Mouse (Mus musculus) gastrocnemius, adult 8-10 months (tissue): ENCODE measurements around the gene Sh3d19. TPM values are rescaled to one million over a fixed set of nuclear protein-coding genes. Genes with fewer than 3 reads are reported as not detected.

Experiments
- DNase-seq, 2 experiments: peaks; one replicate each; pipeline ENCODE4 v3.0.0; 2022; ENCODE audit warnings: low spot score in 2 of 2
- total RNA-seq, 4 experiments: library from RNA; stranded (reverse); gene quantifications; 2 replicates each; pipeline ENCODE4 v1.2.4; 2022

Sh3d19 gene
- total RNA-seq, 4 experiments from 2014 or later = 4.5 to 9.7 (median 7.4) TPM

DNA sequence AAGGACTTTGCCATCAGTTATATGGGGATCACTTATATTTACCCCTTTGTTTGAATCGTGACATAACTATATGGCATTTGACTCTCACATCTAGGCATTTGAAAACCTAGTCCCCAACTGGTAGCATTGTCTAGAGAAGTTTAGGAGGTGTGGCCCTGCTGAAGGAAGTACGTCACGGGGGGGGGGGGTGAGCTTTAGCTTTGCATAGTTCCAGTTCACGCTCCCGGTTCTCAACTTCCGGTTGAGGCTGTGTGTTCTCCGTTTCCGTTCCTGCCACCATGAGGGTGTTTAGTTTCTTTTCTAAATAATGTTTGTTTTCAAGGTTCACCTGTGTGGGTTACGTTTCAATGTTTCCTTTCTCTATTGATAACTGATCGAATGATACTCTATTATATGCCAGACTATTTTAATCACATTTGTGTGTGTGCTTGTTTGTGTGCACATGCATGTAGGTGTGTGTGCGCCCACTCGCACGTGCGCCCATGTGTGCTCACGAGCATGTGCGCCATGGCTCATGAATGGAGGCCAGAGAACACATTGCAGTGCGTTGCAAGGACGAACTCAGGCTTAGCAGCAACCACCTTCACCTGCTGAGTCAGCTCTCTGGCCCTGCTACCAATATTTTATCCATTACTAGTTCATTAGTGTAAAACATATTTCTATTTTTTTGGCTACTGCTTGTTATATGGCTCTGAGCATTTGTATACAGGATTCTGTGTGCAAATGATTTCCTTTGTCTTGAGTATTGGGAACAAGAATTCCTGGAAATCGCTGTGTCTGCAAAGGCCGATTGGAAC is 54.6 kb downstream of the Sh3d19 start:
- no peak for DNase-seq

DNA sequence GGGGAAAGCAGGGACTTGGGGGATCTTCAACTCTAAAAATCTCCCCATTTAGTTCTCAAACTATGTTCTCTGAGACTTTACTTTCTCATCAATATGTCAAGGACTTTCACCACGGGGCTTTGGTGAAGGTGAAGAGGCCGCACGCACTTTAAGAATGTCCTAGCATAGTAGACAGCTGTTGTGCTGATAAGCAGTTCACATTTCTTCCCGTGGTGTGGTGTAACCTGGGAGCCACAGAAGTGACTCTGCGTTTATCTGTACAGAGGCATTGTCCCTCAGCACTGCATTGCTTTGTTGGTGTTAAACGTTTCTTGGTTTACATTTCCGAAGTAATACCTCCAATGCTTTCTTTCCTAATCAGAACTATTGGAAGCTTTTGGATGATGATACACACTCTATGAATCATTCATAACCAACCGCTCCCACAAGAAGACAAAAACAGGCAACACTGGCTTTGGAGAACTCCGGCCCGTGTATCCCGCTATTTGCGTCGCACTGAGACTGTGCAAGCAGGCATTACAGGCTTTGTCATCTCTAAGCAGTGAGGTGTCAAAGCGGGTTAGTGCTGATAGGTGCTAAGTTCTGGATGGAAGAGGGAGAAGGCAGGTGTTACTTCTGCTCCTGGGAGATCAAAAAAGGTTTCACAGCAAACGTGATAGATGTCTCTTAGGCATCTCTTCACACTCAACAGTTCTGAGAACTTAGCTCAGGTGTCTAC is 57.9 kb downstream of the Sh3d19 start:
- DNase-seq = no peak

DNA sequence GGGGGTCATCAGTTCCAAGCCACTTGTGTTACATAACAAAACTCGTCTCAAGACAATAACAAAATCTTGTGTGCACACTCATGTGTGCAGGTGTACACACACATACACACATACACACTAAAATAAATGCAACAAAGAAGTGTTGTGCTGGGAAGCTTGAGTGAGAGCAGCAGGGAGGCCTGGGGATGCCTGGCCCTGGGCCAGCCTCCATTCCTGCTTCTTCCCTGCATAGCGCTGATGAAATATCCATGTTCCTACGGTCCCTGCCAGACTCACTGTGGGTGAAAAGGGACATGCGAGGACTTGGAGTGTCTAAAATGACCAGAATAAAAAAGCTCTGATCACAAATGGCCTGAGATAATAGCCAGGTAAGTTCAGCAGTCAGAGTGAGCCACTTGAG is 59.7 kb downstream of the Sh3d19 start:
- DNase-seq = no peak

DNA sequence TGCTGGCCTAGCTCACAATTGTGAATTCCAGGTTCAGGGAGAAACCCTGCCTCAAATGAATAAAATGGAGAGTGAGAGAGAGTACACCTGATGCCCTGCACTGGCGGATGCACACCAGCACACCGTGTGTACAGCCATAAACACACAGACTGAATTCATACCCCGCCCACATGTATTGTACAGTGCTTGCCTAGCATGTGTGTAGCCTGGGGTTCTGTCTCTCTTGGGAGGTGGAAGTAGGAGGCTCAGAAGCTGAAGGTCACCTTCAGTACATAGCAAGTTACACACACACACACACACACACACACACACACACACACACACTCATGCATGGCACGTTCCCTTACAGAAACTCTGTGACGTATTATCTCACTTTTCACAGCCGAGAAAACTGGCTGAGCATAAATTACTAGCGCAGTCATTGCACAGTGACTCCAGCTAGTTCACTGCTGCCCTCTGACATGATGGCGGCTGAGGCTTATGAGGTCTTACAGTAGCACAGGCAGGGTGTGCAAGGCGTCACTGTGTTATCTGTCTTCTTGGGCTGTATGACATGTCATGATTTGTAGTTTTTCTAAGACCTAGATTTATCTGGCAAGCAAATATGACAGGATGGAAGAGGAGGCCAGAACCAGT is 62.7 kb downstream of the Sh3d19 start:
- no peak for DNase-seq

DNA sequence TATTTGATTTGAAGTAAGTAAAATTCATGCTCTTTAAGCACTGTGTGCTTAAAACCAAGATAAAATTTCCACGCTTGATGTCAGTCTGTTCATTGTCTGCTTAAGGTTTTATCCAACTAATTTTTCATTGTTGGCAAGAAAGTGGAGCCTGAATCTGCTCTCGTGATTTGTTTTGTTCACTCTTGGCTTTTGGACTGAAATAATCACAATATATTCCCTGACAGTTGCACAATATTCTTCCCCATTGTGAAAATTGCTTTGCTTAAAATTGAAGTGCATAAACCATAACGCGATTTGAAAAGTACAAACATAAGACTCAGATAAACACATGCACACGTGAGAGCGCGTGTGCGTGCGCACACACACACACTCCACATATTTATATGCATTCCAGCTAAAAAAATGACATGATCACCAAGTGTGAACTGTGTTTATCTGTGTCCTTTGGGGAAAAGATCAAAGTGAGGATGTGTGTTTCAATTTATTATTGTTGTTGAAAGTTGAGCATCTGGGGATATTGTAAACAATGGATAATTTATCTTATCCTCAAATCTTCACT is 67.1 kb downstream of the Sh3d19 start:
- DNase-seq = no peak

DNA sequence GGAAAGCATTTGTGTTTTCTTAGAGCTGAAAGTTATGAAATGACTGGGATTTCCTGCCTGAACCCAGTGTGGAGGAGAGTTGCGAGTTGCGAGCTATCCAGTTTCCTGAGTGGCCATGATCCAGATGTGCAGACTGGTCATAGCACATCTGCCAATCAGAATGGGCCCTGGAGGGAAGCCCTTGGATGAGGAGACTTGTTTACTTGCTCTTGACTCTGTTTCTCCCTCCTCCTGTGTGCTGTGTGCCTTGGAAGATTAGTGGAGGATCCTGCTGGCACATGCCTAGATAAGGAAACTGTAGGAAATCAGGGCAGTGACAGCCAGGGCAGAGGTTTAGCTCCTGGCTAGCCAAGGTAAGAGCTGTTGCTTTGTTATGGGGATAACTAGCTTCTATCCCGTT is 67.7 kb downstream of the Sh3d19 start:
- peak; percentile 39 to 59 for DNase-seq

DNA sequence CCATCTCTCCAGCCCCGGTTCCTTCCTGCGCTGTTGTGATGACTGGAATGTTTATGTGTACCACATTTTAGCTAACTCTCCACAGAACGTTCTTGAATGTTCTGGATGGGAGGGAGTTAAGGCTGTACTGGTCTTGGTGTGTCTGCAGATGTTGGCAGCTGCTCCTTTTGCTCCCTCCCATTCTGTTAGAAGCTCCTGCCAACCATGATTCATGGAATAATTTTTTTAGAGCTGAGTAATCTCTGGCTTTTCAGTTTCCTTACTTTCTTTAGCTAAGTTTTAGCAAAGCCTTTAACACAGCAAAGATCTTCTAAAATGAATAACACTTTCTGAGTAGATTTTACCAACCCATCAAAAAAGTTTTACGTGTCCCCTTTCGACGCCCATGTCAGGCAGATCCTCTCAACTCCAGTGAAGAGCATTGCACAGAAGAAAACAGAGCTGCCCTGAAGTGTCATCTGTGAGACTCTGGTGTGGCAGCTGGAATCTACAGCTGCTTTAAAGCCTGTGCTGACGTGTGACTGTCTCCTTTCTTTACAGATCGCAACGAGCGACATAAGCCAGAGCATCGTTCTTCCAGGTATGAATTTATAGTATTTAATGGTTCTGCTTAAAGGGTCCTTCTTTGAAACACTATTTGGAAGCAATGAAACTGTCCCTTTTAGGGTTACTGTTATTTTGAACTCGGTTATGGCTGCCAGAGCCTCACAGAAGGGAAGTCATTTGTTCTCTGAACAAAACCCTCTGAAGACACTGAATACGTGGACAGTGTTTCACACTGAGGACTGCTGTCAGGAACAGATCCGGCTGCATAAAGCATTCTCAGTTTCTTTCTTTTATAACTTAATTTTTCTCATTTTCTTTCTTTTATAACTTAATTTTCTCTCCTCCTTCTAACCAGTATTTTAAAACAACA is 69.6 kb downstream of the Sh3d19 start:
- DNase-seq = peak in 1 of 2 experiments; percentile 24

DNA sequence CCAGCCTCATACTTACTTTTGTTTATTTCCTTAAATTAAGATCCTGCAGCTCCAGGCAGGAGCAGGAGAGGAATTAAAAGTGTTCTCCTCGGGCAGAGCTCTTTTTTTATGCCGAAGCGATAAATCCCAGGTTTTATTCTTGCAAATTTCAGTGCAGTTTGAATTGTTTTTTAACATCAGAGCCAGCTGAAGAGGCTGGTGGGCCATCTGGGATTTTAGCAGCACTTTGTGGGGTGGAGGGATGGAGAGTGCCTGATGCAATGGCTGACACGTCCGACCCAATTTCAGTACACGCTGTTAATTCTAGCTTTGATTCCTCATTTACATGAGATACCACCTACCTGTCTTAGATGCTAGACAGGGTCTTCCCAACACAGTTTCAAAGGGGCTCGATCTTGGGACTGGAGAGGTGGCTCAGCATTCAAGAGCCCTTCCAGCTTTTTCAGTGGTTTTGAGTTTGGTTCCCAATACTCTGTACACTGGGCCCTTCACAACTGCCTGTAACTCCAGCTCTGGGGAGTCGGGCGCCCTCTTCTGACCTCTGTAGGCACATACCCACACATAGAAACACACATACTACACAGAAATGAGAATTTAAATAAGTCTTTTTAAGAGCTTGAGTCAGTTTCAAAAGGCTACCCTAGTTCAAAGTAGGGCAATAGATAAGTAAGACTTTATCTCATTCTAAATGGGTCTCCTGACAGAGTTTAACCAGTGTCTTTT is 76.9 kb downstream of the Sh3d19 start:
- DNase-seq = no peak

DNA sequence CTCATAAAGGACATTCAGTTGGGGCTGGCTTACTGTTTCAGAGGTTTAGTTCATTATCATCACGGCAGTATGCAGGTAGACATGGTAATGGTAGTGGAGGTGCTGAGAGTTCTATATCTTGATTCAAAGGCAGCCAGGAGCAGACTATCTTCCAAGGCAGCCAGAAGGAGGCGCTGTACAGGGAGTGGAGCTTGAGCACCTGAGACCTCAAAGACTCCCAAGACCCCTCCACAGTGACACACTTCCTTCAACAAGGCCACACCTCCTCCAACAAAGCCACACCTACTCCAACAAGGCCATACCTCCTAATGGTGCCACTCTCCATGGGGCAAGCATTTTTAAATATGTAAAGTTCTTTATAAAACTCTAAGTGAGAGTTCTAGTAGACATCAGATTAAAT is 78.1 kb downstream of the Sh3d19 start:
- DNase-seq = no peak

DNA sequence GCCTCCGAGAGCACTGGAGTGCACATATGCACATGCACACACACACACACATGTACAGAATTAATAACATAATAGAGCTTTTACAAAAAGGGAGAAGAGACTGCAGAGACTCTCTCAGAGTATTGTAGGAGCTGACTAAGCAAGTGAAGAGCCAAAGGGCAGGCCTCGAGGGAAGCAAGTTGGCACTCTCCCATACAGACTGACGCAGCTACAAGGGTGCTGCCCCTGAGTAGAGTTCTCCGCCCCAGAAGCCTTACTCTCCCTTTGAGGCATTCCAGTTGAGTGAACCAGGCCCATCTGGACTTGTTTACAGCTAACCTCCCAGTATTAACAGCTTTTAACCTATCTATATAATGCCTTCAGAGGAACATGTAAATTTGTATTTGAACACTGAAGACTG is 85.8 kb downstream of the Sh3d19 start:
- DNase-seq = peak; percentile 59 to 69

DNA sequence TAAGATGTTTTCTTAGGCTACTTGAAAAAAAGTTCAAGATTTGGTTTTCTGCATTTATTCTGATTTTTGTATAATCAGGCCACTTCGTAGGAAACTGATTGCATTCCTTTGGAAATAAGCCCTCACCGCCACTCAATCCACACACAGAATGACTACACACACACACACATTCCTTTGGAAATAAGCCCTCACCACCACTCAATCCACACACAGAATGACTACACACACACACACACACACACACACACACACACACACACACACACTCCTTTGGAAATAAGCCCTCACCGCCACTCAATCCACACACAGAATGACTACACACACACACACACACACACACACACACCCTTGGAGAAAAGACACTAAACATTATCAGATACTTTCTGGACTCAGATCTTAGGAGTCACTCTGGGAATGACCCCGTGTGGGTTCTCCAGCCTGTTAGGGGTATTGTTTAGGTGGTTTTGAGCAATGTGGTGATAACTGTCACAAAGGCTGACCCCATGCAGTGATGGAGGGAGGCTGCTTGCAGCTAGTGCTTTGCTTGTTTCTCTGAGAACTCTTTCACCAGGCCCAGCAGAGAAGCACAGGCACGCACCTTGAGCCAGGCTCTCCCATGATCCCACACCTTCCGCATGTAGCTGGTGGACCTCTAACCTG is 86.7 kb downstream of the Sh3d19 start:
- DNase-seq = no peak

DNA sequence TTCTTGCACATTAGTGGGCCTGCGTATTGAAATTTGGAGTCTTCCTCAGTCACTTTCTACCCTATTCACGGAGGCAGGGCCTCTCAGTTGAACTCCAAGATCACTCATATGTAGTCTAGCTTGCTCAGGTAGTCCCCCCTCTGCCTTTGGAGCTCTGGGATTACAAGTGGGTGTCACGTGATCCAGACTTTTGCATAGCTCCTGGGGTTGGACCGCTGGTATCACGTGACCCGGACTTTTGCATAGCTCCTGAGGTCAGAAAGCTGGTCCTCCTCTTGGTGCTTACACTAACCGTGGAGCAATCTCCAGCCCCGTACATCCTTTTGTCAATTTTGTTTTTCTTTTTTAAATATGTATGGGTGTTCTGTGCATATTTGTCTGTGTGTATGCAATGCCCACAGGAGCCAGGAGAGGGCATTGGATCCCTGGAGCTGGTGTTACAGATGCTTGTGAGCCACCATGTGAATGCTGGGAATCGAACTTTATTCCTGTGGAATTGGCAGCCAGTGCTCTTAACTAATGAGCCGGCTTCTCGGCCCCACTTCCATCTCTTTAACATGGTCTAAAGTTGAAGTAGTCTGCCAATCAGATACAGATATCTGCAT is 98.8 kb downstream of the Sh3d19 start:
- no peak for DNase-seq

DNA sequence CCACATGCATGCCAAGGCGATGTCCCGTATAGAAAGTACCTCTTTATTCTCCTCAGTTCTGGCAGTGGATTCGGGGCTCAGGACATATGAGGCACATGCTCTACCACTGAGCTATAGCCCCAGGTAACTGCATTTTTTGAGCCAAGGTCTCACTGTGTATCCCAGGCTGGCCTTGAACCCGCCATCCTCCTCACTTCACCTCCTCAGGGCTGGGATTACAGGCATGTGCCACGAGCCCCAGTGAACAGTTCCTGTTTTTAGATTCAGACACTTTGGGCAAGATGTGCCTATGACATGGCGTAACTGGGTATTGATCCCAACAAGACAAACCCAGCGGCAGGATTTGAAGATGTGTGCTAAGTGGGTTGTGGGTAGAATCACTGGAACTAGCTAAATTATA is 99.9 kb downstream of the Sh3d19 start:
- no peak for DNase-seq

DNA sequence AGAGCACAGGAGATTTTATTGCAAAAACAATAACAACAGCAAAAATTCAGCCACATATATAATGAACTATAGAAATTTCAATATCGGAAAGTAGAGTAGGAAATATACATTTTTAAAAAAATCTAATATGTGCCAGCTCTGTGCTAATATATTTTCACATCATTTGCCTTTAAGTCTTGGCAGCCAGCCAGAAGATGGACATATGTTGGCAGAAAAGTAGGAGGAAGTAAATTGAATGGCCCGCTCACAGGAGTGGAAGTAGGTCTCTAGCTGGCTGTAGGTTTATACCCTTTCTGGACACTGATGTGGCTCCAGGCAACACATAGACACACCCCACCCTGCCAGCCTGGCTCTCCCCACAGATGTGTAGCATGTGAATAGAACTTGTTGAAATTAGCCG is 101.2 kb downstream of the Sh3d19 start:
- DNase-seq = no peak

DNA sequence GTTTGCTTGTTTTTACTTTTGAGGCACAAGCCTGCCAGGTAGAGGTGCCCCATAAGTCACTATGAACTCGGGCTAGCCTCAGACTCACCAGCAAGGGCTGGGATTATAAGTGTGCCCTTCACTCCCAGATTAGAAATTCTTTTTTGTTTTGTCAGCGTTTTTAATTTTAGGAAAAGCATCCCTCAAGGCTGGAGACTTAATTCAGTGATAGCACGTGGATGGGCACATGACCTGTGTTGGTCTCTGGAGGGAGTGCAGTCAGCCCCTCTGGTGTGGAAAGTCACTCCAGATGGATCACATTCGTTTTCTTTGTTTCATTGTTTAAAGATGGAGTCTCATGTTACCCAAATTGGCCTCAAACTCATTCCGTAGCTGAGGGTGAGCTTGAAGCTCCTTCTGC is 102.0 kb downstream of the Sh3d19 start:
- no peak for DNase-seq

DNA sequence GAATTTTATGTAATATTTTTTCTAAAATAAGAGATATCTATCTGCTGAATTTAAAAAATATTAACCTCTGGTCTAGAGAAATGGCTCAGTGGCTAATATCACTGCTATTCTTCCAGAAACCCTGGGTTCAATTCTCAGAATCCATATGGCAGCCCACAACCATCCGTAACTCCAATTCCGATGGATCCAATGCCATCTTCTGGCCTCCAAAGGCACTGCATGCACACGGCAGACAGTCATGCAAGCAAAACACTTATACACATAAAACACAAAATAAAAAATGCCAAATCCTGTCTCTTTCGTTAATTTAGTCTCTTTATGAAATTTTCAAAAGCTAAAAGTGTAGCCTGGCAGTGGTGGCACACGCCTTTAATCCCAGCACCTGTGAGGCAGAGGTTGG is 104.7 kb downstream of the Sh3d19 start:
- DNase-seq = no peak

DNA sequence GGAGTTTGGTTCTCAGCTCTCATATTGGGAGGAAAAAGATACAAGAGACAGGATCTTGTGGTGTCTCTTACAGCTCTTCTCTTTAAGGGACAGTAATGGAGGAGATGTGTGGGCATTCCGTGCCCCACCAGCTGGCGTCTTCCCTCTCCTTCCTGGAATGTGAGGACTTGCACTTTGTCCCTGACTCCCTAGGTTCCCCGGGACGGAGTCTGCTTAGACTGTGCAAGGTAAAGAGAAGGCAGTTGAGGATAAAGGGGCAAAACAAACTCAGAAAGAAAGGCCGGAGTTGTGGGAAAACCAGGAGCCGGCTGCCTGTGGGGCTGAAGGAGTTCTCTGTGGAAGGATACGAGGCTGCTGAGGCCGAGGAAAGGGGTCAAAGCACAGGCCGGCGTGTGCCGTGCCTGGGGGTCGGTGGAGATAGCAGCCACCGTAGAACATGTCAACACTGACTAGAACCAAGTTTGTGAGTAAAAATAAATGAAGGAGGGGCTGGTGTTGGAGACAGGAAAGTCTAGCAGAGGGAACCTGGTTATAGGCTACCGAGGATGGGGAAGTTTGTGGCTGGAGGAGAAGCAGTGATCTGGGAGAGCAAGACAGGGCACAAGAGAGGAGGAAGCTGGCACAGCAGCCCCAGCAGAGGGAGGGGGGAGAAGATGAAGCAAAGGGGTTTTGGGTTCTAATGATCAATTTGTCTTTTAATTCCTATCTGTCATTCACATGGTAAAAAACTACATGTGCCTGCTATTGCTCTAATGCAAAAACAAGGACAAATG is 105.8 kb downstream of the Sh3d19 start:
- no peak for DNase-seq

DNA sequence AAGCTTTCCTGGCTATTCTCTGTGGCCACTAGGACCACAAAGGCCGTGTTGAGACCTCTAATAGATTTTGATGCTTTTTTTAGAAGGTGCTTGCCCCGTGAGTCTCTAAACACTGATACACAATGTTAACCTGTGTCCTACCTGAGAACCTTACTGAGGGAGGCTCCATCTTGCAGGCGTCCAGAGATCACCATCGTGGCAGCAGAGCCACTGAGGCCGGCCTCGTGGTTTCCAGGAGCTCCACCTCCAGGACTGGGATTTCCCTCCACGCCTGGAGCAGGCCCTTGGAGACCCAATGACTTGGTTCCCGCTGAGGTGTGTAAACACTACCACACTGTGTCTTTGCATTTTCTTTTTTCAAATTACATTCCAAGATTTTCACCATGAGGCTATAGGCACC is 112.1 kb downstream of the Sh3d19 start:
- no peak for DNase-seq

DNA sequence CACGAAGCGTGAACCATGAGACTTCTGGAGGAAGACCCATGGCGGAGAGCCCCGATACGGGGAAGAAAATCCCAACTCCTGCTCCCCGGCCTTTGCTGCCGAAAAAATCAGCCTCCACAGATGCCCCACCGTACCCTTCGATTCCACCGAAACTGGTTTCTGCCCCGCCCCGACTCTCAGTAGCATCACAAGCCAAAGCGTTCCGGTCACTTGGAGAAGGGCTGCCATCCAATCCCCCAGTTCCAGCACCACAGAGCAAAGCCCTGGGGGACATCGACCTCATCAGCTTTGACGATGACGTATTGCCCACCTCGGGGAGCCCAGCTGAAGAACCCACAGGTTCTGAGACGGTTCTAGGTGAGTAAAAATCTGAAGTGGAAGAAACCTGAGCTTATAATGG is 114.1 kb downstream of the Sh3d19 start:
- no peak for DNase-seq
